Mouse (Mus musculus): ENCODE measurements around the gene Acot6. TPM values are rescaled to one million over a fixed set of nuclear protein-coding genes. Genes with fewer than 3 reads are reported as not detected.

Gene Acot6
- polyA plus RNA-seq, 1 experiment, result 5.5 TPM

DNA sequence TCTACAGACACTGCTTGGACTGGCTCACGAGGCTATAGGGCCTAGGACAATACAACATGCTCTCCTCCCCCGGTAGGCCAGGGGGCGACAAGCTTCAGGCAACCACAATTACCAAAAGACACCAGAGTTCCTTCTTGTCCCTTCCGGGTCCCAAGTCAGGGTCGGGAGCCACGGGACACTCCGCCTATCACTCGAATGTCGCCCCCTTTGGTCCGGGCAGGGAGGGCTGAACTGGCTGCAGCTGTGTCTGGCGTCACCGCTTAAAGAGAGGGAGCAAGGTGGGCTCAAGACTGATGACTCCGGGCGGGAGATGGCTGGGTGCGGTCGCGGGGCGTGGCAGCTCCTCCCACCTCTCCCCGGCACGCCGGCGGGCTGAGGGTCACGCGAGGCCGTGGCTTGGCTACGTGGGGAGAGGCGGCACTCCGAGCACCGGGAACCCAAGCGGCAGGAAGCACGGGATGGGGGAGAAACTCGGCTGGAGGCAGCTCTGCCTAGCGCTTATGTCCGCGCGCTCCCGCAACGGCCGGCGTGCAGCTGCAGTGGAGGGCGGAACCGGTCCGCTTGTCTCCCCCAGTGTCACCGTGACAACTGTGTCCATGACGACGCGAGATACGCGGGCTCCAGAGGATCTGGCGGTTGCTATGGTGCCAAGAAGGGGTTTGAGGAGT is 47.6 kb downstream of the Acot6 start, which contains the start of gene Pnma1:
Gene Pnma1, minus strand, starts transcription at position 536 of the 668 bp plus-strand sequence.
- peak within 1 kb of the TSS; percentile 63 for H3K4me3 ChIP-seq (replicated peaks; ENCODE audit: insufficient read depth, low read depth, low read length)
- H3K27ac ChIP-seq (ENCODE audit: insufficient read depth, low read length), result no peak within 1 kb of the TSS
- WGBS, result under 1% methylated on average over 49 of the region's 50 CpGs
- TF ChIP-seq CTCF (IDR thresholded peaks at IDR 0.05; ENCODE audit: borderline replicate concordance, insufficient read depth, low read depth, low read length) (peak; percentile 61), POLR2A (IDR thresholded peaks at IDR 0.05; ENCODE audit: borderline replicate concordance, insufficient read depth, low read length) (no peak; the same call in 1 of the 2 replicates)
- peaks cover 3% of the 10 kb centered on the region for H3K4me1 ChIP-seq (ENCODE audit: control insufficient read depth, insufficient read depth, low read length)
- peak; percentile 61 to 67 for DNase-seq
- no peaks in the 10 kb centered on the region for H3K27me3 ChIP-seq (ENCODE audit: control insufficient read depth, insufficient read depth, low read length)

DNA sequence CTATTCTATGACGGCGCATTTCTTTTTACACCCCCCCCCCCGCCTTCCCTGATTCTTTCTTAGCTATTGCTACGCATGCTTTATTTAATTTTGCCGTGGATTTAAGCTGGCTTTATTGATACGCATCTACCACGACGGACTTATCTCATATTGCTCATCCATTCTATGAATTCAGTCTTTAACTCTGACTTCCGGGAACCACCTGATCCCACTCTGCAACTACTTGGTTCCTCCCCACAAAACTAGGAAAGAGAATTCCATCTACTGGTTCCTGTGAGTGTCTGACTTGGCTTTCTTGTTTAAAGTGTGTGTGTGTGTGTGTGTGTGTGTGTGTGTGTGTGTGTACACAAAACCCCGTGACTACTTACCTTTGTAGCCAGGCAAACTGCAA is 48.2 kb downstream of the Acot6 start:
- Histone ChIP-seq H3K27ac (ENCODE audit: insufficient read depth, low read length) (no peak overlapping the region), H3K27me3 (ENCODE audit: control insufficient read depth, insufficient read depth, low read length) (no peaks in the 10 kb centered on the region)
- WGBS, result 13% methylated on average over 10 of the region's 10 CpGs

DNA sequence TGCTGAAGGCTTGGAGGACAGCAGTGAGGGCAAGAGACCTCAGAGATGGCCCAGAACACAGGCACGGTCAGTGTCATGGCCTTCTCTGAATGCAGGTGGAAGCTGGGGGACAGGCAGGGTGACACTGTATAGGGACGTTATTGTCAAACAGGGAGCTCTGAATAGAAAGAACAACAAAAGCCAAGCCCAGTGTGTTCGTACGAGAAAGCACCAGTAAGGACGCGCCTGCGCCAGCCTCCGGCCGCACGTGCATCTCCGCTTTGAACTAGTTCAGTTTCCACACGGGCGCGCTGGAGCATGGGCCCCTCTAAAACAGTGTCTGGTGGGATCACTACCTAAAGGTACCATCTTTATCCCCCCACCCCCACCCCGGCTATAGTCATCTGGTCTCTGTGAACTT is 49.5 kb downstream of the Acot6 start:
- H3K27me3 ChIP-seq (ENCODE audit: control insufficient read depth, insufficient read depth, low read length), result no peaks in the 10 kb centered on the region
- no peak overlapping the region for H3K4me3 ChIP-seq (replicated peaks; ENCODE audit: insufficient read depth, low read depth, low read length)
- WGBS, result 84% methylated on average over 15 of the region's 15 CpGs
- no peak overlapping the region for H3K27ac ChIP-seq (ENCODE audit: insufficient read depth, low read length)
- DNase-seq, result no peak
- H3K4me1 ChIP-seq (ENCODE audit: control insufficient read depth, insufficient read depth, low read length), result peaks cover 15% of the 10 kb centered on the region
- TF ChIP-seq POLR2A (IDR thresholded peaks at IDR 0.05; ENCODE audit: borderline replicate concordance, insufficient read depth, low read length) (no peak), CTCF (IDR thresholded peaks at IDR 0.05; ENCODE audit: borderline replicate concordance, insufficient read depth, low read depth, low read length) (no peak)

More for the DNA sequence above, 48.2 kb downstream of the Acot6 start:
- Histone ChIP-seq H3K4me1 (ENCODE audit: control insufficient read depth, insufficient read depth, low read length) (peaks cover 8% of the 10 kb centered on the region), H3K4me3 (replicated peaks; ENCODE audit: insufficient read depth, low read depth, low read length) (peak overlapping the region; percentile 63)
- DNase-seq, result no peak
- no peak for TF ChIP-seq CTCF (IDR thresholded peaks at IDR 0.05; ENCODE audit: borderline replicate concordance, insufficient read depth, low read depth, low read length)
- no peak for TF ChIP-seq POLR2A (IDR thresholded peaks at IDR 0.05; ENCODE audit: borderline replicate concordance, insufficient read depth, low read length)

DNA sequence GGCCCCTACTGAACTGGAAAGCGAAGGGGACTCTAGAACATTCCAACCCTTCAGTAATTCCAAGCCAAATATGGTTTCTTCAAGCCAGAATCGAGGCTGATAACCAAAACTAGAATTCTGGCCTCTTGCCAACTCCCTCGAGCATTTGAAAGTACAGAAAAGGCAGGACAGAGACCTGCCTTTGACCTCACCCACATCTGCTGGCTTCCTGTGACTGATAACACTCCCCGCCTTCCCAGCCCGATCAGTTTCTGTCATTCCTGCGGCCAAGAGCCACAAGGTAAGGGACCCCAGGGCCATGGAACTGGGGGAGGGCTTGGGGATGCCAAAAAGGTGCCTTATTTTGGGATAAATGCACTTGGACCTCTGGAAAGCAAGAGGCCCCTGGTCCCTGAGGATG is 50.5 kb downstream of the Acot6 start:
- no peak for TF ChIP-seq CTCF (IDR thresholded peaks at IDR 0.05; ENCODE audit: borderline replicate concordance, insufficient read depth, low read depth, low read length)
- no peak for TF ChIP-seq POLR2A (IDR thresholded peaks at IDR 0.05; ENCODE audit: borderline replicate concordance, insufficient read depth, low read length)
- no peak for DNase-seq
- no peaks in the 10 kb centered on the region for H3K27me3 ChIP-seq (ENCODE audit: control insufficient read depth, insufficient read depth, low read length)
- 62% methylated on average over 6 of the region's 6 CpGs for WGBS
- H3K4me3 ChIP-seq (replicated peaks; ENCODE audit: insufficient read depth, low read depth, low read length), result no peak overlapping the region
- H3K4me1 ChIP-seq (ENCODE audit: control insufficient read depth, insufficient read depth, low read length), result peaks cover 17% of the 10 kb centered on the region
- no peak overlapping the region for H3K27ac ChIP-seq (ENCODE audit: insufficient read depth, low read length)

DNA sequence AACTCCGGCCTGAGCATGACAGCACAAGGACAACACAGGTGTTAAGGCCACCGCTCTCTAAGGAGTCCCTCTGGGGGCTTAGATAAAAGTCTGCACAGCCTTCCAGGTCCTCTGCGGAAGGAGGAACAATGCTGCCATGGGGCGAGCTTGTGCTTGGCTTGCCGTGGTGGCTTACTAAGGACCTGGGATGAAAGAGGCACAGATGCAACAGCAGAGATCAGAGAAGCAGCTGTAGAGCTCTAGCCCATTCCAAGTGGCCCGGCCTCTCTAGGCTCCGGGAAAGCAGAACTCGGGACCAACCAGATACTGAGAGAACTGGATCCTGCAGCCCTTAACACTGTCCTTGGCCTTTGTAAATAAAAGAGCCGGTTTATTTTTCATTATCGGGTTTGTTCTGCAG is 51.5 kb downstream of the Acot6 start:
- no peaks in the 10 kb centered on the region for H3K27me3 ChIP-seq (ENCODE audit: control insufficient read depth, insufficient read depth, low read length)
- no peak overlapping the region for H3K4me3 ChIP-seq (replicated peaks; ENCODE audit: insufficient read depth, low read depth, low read length)
- no peak for TF ChIP-seq CTCF (IDR thresholded peaks at IDR 0.05; ENCODE audit: borderline replicate concordance, insufficient read depth, low read depth, low read length)
- no peak for TF ChIP-seq POLR2A (IDR thresholded peaks at IDR 0.05; ENCODE audit: borderline replicate concordance, insufficient read depth, low read length)
- 82% methylated on average over 10 of the region's 10 CpGs for WGBS
- peaks cover 25% of the 10 kb centered on the region for H3K4me1 ChIP-seq (ENCODE audit: control insufficient read depth, insufficient read depth, low read length)
- H3K27ac ChIP-seq (ENCODE audit: insufficient read depth, low read length), result no peak overlapping the region
- no peak for DNase-seq

DNA sequence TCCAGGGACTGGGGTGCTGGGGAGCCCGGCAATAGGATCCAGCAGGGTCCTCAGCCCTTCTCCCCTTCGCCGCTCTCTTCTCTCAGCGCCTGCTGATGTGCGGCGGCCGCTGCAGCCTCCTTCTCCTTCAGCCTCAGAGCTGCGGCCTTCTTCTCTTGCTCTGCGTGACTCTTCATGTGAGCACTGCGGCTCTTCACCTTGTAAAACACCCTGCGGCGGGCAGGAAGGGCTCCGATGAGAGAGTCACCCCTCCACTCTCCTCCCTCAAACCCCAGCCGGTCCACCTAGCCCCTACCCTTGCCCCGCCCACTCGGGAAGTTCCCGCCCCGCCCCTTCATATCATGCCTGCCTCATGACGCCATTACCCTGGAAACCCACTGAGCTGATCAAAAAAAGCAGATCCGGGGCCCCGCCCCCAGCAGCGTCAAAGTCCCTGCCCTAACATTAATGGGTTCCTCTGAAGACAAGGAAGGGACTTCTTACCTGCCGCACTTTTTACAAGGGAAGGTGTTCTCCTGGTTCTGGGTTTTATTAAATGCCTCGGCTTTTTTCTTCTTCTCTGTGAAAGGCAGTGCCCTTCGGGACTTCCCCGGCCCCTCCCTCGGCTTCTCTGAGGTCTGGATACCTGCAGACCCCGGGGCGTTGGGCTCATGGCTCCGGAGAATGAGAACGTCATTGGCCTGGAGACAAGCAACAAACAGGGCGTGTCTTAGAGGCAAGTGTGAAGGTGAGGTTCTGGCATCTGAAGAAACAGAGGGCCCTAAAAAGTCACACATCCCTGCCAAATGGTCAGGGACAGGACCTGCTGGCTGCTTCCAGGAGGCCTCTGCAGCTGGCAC is 52.1 kb downstream of the Acot6 start:
- TF ChIP-seq POLR2A (IDR thresholded peaks at IDR 0.05; ENCODE audit: borderline replicate concordance, insufficient read depth, low read length) (no peak), CTCF (IDR thresholded peaks at IDR 0.05; ENCODE audit: borderline replicate concordance, insufficient read depth, low read depth, low read length) (no peak)
- no peaks in the 10 kb centered on the region for H3K27me3 ChIP-seq (ENCODE audit: control insufficient read depth, insufficient read depth, low read length)
- peaks cover 27% of the 10 kb centered on the region for H3K4me1 ChIP-seq (ENCODE audit: control insufficient read depth, insufficient read depth, low read length)
- DNase-seq, result no peak
- no peak overlapping the region for H3K27ac ChIP-seq (ENCODE audit: insufficient read depth, low read length)
- H3K4me3 ChIP-seq (replicated peaks; ENCODE audit: insufficient read depth, low read depth, low read length), result no peak overlapping the region
- 76% methylated on average over 32 of the region's 32 CpGs for WGBS

DNA sequence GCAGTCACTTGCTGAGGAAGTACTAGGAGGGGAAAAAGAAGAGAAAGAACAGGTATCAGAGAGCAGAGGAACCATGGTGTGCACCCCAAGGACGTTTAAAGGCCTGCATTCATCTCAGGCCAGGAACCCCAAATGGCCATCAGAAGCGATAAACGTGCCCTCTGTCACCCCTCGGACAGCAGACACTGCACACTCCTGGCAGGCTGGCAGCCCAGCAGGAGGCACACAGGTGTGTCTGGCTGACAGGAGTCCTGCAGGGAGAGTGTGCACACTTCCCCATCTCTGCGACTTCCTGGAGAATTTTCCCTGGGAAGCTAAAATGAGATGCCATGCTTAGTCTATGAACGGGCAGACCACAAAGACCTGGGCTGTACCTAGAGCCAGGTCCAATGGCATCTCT is 53.0 kb downstream of the Acot6 start:
- 24% methylated on average over 6 of the region's 6 CpGs for WGBS
- H3K4me1 ChIP-seq (ENCODE audit: control insufficient read depth, insufficient read depth, low read length), result peaks cover 29% of the 10 kb centered on the region
- H3K4me3 ChIP-seq (replicated peaks; ENCODE audit: insufficient read depth, low read depth, low read length), result no peak overlapping the region
- TF ChIP-seq POLR2A (IDR thresholded peaks at IDR 0.05; ENCODE audit: borderline replicate concordance, insufficient read depth, low read length) (no peak), CTCF (IDR thresholded peaks at IDR 0.05; ENCODE audit: borderline replicate concordance, insufficient read depth, low read depth, low read length) (no peak)
- DNase-seq, result peak in 1 of 2 experiments; percentile 36
- no peak overlapping the region for H3K27ac ChIP-seq (ENCODE audit: insufficient read depth, low read length)
- no peaks in the 10 kb centered on the region for H3K27me3 ChIP-seq (ENCODE audit: control insufficient read depth, insufficient read depth, low read length)

Measured in cerebellum, adult 2 months (tissue).